Mouse (Mus musculus) spleen, postnatal 14 days (tissue): Measurements from ENCODE around the gene Sync.
A peak's percentile ranks its signal among the peaks of the same experiment; 100 is the strongest.

ENCODE experiments used
- DNase-seq, 2 experiments: peaks; one replicate each; pipeline ENCODE4 v3.0.0; 2021 to 2022; ENCODE audit warnings: low spot score in 2 of 2

The Sync gene

DNA sequence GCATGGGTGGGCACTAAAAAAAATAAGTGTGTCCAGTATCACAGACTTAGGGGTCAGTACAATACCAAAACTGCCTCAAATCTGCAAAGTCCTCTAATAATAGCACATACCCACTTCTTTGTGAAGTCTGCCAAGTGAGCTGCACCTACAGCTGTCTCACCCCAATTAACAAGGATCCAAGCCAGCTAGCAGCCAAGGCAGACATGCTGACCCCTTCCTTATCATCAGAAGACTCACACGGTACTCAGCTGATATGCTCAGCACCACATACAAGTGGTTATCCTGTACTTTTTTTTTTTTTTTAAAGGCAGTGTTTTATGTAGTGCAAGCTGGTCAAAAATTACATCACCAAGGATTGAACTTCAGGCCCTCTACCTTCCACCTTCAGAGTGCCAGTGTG is 16.9 kb downstream of the Sync start:
- no peak for DNase-seq

DNA sequence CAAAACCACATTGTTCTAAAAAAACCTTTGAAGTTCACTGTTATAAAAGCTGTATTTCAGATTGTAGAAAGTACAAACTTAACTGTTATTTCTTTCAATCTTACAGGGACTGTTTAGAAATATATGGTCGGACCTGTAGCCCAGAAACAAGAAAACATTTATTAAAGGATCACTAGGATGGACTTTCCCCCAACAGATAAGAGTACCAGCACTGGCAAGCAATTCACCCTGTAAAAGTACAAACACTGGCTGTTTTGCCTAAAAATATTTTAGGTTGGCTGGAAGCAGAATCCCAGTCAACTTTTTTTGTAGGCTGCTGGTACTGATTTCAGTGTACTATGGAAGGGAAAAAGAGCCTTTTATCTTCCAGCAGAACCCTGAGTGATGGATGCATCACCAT is 20.5 kb downstream of the Sync start:
- no peak for DNase-seq

DNA sequence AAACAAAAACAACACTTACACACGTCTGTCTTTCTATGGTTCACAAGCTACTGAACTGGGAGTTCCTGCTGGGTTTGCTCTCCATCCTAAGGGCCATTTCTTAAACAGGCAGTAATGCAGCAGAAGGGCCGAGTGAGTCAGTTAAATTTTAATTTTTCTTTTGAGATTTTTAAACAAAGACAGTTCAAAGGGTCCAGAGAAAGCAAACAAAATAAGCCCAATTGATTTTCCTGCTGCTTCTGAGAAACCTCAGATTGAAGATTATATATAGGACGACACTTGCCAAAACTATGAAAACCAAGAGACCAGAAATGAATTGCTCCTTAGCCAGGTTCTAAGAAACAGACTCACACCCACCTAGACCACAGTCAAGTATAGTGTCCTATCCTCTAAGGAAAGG is 26.5 kb downstream of the Sync start:
- DNase-seq: no peak

DNA sequence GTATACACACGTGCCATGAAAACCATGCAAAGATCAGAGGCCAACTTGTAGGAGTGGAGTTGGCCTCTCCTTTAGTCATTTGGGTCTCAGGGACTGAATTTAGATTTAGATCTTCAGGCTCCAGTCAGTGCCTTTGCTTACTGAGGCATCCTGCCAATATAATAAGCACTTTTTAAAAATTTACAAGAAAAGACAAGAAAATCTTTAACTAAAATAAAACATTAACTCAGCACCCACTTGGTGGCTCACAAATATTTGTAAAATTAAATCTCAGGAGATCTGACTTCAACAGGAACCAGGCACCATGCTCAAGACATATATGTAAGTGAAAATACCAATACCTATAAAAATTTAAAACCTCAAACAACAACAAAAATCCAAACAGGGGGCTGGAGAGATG is 33.5 kb downstream of the Sync start:
- DNase-seq: no peak

DNA sequence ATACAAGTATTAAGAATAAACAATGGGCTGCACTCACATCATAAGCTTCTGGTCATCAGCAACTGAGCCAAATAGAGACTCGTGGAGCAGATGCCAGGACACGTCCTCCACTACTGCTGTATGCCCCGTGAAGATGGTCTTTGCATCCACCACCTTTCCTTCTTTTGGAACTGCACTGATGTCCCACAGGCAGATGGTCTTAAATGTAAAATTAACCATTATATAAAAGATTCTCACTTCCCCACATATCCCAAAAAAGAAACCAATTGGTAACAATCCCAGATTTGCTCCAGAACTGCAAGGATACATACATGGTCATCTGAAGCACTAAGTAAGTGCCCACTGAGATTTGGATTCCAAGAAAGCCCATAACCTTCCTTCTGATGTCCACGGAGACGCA is 34.6 kb downstream of the Sync start:
- no peak for DNase-seq

DNA sequence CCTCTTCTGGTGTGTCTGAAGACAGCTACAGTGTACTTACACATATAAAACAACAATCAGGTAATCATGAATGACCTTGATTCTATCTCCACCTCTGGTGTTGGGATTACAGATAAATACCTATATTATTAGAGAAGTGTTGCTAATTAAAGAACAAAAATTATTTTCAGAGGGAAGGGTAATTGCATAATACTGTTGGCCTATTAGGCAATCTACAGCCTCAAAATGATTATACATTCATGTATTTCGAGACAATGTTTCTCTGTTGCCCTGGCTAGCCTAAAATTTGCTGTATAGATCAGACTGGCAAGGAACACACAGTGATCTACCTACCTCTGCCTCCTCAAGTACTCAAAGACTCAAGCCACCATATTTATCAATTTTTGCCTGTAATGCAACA is 36.1 kb downstream of the Sync start:
- no peak for DNase-seq

DNA sequence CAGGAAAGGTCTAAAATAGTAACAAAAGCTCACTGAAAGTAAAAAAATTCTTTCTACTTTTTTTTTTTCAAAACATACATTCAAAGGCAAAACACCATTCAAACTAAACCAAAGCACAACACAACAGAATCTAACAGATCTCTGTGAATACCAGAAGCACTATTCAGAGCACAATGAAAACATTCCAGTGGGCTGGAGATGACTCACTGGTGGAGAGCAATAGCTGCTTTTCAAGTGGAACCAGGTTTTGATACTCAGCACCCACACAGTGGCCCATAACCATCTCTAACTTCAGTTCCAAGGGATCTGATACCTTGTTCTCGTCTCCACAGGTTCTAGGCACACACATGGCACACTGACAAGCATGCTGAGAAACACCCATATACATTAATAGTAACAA is 37.3 kb downstream of the Sync start:
- DNase-seq: no peak

DNA sequence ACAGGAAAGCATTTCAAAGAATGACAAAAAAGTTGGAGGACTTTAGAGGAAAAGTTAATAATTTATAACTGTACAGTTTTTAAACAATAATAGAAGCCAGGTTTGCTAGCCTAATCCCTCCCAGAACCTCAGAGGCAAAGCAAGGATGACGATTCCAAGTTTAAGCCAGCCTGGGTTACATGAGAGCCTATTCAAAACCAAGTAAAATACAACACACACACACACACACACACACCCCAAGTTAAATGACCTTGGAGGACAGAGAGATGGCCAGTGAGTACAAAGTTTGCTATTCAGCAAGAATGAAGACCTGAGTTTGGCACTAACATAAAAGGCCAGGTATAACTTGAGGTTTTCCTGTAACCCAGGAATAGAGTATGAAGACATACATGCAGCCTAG is 38.8 kb downstream of the Sync start:
- DNase-seq: no peak

DNA sequence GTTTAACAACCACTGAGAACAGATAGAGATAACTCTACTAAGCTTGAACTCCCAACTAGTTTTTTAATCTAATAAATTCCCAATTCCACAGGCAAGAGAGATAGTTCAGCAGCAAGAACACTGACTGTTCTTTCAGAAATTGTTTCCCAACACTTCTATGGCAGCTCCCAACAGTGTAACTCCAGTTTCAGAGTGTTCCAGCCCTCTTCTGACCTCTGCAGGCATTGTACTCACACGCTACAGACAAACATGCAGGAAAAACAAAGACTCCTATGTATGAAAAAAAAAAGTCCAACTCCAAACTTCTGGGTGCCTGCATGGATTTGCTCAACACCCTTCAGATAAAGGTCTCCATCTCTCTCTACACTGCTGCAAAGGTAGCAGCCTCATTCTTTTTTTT is 45.4 kb downstream of the Sync start:
- DNase-seq: no peak

DNA sequence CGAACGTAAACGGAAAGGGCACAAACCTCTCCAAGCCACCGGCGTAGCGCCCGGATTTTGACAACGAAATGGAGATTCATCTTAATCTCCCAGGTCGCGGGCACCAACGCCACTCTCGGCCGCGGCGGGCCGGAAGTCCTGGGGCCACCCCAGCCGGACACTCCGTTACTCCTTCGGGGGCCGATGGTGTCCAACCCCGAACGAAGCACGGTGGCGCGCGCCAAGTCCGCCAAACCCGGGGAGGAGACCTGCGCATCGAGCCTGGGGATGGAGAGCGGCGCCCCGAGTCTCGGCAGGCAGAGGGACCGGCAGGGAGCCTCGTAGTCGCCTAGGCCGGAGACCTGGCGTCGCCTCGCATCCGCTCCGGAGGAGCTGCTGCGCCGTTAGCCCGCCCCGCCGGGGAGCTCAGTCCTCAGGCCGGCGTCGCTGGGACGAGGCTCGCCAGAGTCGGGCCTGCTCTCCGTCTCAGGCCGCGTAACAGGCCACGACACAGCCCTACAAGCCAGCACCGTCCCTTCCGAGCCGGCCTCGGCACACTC is 47.3 kb downstream of the Sync start:
- no peak for DNase-seq

DNA sequence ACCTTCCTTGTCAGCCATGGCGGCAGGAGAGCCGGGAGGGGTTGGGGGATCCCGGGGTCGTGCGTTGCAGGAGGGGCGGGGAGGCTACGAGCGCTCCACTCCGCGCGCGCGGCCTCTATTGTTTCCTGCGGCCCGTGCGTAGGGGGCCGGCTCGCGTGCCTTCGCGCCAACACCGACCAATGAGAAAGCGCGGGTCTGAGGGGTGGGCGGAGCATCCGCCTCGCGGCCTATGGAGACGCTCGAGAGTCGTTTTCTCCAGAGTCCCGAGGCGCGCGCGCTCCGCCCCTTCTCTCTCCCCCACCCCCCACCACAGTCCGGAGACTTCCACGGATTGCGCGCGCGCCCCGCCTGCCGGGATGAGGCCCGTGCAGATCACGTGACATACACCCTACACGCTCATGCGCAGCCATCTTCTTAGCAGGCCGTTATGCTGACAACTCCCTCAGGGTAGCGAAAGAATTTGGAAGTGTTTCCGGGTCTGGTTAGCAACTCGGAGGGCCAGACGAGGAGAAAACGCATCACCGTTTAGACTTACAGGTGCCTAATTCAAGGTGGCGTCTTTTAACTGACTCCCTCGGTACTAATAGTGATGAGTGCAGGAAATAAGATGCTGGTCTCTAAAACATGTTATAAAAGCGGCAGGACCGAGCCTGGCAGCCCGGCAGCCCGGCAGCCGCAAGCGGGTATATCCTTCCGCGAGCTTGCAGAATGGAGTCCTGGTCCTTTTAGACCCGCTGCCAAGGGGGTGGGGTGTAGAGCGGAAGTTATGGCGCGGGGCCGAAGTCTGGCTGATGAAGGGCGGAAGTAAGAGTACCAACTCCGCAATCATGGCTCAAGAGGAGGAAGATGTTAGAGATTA is 48.0 kb downstream of the Sync start, which contains the start of the genes Rbbp4 and Zbtb8os:
TSS of gene Rbbp4 (minus strand) at position 155 of the 859 bp plus-strand sequence.
TSS of gene Zbtb8os (plus strand) at position 480 of the 859 bp plus-strand sequence.
- DNase-seq: peak; percentile 91 to 93

DNA sequence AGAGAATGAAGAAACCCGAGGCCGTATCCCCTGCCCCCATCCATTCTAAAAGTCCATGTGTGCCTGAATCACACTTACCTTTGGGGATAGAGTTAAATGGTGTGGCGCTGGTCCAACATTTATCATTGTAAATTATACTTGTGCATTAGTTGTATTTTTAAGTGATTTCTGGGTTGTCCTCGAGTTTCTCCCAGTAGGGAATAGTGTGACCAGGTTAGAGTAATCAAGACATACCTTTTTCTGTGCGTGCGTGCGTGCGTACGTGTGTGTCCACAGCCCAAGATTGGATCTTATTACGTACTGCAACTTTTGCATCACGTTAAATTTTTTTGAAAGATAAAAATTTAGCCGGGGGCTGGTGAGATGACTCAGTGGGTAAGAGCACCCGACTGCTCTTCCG is 48.9 kb downstream of the Sync start:
- no peak for DNase-seq

DNA sequence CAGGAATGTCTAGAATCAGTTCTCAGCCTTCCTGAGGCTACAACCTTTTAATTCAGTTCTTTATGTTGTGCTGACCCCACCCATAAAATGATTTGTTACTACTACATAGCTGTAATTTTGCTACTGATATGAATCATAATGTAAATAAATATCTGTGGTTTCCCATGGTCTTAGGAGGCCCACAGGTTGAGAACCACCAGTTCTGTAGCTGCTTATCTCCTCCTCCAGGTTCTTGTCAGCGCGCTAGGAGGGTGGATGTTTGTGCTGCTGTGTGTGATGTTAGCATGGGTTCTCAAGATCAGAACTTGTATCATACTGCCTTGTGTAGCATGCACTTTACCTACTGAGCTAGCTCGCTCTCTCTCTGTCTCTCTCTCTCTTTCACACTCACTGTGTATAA is 52.3 kb downstream of the Sync start:
- DNase-seq: no peak

DNA sequence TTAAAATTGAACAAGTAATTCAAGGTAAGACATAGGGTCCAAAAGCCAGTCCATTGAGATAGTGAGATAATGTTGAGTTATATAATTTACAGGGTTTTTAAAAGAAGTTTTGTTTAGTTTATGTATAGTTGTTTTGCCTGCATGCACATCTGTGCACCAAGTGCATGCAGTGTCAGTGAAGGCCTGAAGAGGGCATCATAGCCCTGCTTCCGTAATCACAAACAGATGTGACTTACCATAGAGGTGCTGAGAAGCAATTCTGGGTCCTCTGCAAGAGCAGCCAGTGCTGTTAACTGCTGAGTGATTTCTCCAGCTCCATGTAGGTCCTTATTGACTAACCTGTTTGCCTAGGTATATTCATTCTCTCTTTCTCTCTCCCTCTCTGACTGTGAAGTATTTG is 54.5 kb downstream of the Sync start:
- DNase-seq: no peak

DNA sequence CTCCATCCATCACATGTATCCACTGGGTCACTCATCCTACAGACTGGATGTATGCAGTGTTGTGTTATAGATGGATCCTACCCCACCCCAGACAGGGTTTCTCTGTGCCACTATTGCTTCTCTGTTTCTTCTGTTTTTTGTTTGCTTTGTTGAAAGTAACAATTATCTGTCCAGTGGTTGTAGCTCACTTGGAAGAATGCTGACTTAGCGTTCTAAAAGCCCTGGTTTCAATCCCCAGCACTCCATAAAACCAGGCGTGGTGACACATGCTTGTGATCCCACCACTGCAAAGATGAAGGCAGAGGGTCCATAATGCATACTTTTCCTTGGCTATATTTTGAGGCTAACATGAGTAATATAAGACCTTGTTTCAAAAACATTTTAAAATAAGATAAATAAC is 55.3 kb downstream of the Sync start:
- DNase-seq: no peak

DNA sequence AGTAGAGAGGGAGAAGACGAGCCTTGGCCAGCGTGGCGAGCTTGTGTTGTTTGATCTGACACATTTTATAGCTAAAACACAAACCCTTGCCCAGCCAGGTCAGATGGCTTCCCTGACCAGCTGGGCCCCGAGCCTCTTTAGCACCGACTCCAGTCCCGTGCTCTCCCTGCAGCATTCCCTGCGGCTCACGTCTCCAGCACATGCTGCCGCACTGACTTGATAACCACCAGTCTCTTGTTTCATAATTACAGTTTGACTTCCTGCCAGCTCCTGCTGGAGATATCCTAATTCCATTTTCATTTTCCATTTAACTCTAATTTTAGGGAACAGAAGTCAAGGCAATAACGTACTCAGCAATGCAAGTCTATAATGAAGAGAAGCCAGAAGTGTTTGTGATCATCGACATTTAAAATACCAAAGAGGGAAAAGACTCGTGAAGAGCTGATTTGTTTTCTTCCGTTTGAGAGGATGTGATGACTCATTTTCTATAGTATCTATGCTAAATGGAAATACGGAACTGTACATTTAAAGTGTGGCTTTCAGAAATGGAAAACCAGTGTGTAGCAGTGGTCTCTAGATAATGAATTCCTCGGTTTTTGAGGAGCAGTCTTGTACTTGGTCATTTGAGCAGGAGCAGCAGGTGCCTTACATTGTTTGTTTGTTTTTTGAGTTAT is 59.2 kb downstream of the Sync start:
- no peak for DNase-seq

DNA sequence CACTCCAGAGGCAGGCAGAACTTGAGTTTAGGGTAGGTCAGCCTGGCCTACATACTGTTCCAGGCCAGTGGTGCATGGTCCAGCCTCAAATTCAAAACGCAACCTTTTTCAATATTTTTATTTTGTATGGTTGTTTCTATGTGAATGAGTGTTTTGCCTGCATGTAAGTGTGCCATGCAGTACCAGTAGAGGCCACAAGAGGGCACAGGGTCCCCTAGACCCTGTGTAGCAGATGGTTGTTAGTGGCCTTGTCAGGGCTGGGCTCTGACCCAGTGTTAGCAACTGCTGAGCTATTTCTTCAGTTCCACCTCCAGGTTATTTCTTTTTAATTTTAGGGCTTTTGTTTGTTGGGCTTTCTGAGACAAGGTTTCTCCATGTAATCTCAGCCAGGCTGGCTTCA is 63.2 kb downstream of the Sync start:
- peak; percentile 57 to 78 for DNase-seq

DNA sequence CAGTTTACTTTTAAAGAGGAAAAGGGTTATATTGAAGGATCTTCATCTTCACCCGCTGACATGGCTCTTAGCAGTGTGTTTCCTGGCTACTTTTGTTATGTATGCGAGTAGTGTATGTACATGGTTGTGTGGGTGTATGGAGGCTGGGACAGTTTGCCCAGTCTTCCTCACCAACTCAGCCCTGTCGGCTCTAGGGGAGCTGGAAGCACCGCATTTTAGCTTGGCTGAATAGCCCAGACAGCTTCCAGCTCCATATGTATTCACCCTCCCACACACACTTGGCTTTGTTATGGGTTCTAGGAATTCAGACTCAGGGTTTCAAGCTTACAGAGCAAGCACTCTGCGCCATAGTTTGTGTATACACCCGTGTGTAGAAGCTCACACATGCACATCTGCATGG is 63.7 kb downstream of the Sync start:
- no peak for DNase-seq

DNA sequence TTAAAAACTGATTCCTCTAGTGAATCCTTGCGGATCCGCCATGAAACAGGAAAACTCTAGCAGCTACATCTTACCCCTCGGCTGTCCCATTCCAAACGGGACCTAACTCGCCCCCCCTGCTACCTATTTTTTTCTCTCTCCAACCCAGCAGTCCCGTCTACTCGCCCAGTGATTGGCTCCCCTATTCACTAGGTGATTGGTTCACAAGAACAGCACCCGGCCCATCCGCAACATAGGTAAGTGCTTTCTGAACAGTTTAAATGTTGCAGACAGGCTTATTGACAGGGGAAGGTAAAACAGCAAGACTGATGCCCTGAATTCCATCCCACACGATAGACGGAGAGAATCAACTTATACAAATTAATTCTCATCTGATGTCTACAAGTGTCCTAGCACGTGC is 65.8 kb downstream of the Sync start:
- no peak for DNase-seq

DNA sequence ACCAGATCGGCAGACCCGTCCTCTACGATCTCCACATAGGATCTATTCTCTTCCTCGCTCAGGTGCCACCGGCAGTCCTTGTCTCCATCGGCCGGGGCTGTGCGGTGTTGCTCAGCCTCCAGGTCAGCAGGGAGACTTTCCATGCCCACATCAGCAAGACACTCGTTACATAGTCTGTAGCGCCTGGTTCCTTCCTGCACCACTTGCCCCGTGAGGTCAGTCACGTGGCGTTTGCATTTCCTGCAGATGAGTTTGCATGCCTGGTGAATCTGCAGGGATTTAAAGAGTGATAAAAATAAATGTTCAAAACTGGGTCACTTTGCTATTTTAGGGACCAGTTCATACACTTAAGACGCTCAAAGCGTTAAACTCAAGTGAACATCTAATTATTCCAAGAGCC is 66.8 kb downstream of the Sync start:
- DNase-seq: no peak

DNA sequence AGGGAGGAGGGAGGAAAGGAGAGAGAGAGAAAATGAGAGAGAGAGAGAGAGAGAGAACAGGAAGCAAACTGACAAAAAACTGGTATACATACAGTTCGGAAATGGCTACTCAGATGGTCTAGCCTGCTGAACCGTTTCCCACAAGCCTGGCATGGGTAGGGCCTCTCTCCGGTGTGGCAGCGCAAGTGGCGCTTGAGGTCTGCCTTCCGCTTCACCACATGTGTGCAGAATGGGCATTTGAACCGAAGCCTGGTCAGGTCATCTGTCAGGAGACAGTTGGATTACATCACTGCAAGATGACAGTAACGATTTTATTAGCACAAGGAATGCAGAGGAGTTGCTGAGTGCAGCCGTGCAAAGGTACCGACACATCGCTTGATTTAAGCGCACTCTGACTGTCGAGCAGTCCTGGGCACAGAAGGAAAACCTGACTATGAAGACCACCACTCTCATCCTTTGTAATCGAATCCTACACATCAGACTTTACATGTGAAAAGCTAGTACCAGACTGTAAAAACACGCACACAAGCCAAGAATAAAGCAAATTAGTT is 70.3 kb downstream of the Sync start:
- DNase-seq: no peak
